Mouse (Mus musculus) C2C12 (cell line): ENCODE data around the gene Apoc2. TPM values are rescaled to one million over a fixed set of nuclear protein-coding genes. Genes with fewer than 3 reads are reported as not detected.

Source experiments
- H3K27me3 ChIP-seq: one replicate; pipeline ENCODE4 v1.6.1; 2011; ENCODE audit not compliant: control insufficient read depth, insufficient read depth, insufficient read length
- H3K36me3 ChIP-seq: one replicate; pipeline ENCODE4 v1.6.1; 2011; ENCODE audit not compliant: control insufficient read depth, insufficient read depth
- H3K4me3 ChIP-seq: one replicate; pipeline ENCODE4 v1.5.1; 2011; ENCODE audit warnings: mild to moderate bottlenecking, control low read depth; ENCODE audit not compliant: poor library complexity, insufficient read depth, severe bottlenecking
- H3K79me2 ChIP-seq: one replicate; pipeline ENCODE4 v1.6.1; 2011; ENCODE audit not compliant: control insufficient read depth, insufficient read depth
- H3K79me3 ChIP-seq: one replicate; pipeline ENCODE4 v1.6.1; 2011; ENCODE audit warnings: low read depth, control low read depth
- H3ac ChIP-seq: one replicate; pipeline ENCODE3; 2011; ENCODE audit warnings: low read depth; ENCODE audit not compliant: control insufficient read depth, insufficient read length
- CEBPB ChIP-seq: IDR thresholded peaks from one replicate; pipeline ENCODE4 v1.6.1; 2011; ENCODE audit warnings: low read depth, mild to moderate bottlenecking, control low read depth, moderate library complexity
- CTCF ChIP-seq: IDR thresholded peaks from one replicate; pipeline ENCODE4 v1.5.1; 2011; ENCODE audit not compliant: control insufficient read depth, insufficient read depth, insufficient read length
- FOSL1 ChIP-seq: IDR thresholded peaks from one replicate; pipeline ENCODE4 v1.8.0; 2011; ENCODE audit warnings: mild to moderate bottlenecking, low read length; ENCODE audit not compliant: poor library complexity, insufficient read depth, severe bottlenecking
- MAX ChIP-seq: IDR thresholded peaks from one replicate; pipeline ENCODE4 v1.6.1; 2011; ENCODE audit warnings: mild to moderate bottlenecking, control low read depth
- MYOD1 ChIP-seq: IDR thresholded peaks from one replicate; pipeline ENCODE4 v1.6.1; 2011; ENCODE audit warnings: low read depth; ENCODE audit not compliant: control insufficient read depth, insufficient read length
- MYOG ChIP-seq: IDR thresholded peaks from one replicate; pipeline ENCODE4 v1.6.1; 2011; ENCODE audit not compliant: control insufficient read depth, insufficient read length; ENCODE audit errors: extremely low read depth
- USF1 ChIP-seq: IDR thresholded peaks from one replicate; pipeline ENCODE4 v1.6.1; 2011; ENCODE audit warnings: low read depth, mild to moderate bottlenecking, control low read depth, moderate library complexity
- polyA plus RNA-seq: library from polyadenylated mRNA; unstranded; fragments of >200 nt; fragmentation: generic; extraction: Trizol; gene quantifications from one replicate; pipeline ENCODE4 v1.2.1, GENCODE M21; 2012; ENCODE audit warnings: missing spikeins

The Apoc2 gene
- polyA plus RNA-seq, 1 experiment = not detected

GRCm38 (mm10) chr7:19622241-19622640, 55.5 kb downstream of the Apoc2 start:
- no peaks in the 10 kb centered on the region for H3K79me2 ChIP-seq
- no peak overlapping the region for H3K4me3 ChIP-seq
- TF ChIP-seq CEBPB (no peak), CTCF (no peak), FOSL1 (no peak), MAX (no peak), MYOG (no peak), MYOD1 (no peak), USF1 (no peak)
- H3K36me3 ChIP-seq = no peaks in the 10 kb centered on the region
- no peaks in the 10 kb centered on the region for H3K79me3 ChIP-seq
- no peaks in the 10 kb centered on the region for H3K27me3 ChIP-seq
- H3ac ChIP-seq = no peak overlapping the region

Other genes starting within 250 kb of the Apoc2 start
- 12.9 TPM for gene Mark4, start 219.1 kb downstream of the Apoc2 start, polyA plus RNA-seq
- 0.01 TPM for gene Exoc3l2, start 214.6 kb downstream of the Apoc2 start, polyA plus RNA-seq
- 4.8 TPM for gene Bloc1s3, start 169.6 kb downstream of the Apoc2 start, polyA plus RNA-seq
- gene Trappc6a, start 169.5 kb downstream of the Apoc2 start, polyA plus RNA-seq = 23.2 TPM
- gene Nkpd1, start 160.1 kb downstream of the Apoc2 start, polyA plus RNA-seq = 0.11 TPM
- 32.6 TPM for gene Ppp1r37, start 114.9 kb downstream of the Apoc2 start, polyA plus RNA-seq
- 1.9 TPM for gene Zfp296, start 100.7 kb downstream of the Apoc2 start, polyA plus RNA-seq
- gene Gemin7, start 100.3 kb downstream of the Apoc2 start, polyA plus RNA-seq = 136 TPM
- 19.0 TPM for gene Clasrp, start 73.5 kb downstream of the Apoc2 start, polyA plus RNA-seq
- gene Relb, start 48.5 kb downstream of the Apoc2 start, polyA plus RNA-seq = 11.1 TPM
- 95.7 TPM for gene Clptm1, start 12.9 kb downstream of the Apoc2 start, polyA plus RNA-seq
- gene Gm44805, start 3.5 kb upstream of the Apoc2 start, polyA plus RNA-seq = not detected
- gene Apoc4, start 3.5 kb upstream of the Apoc2 start, polyA plus RNA-seq = not detected
- not detected for gene Apoc1, start 14.7 kb upstream of the Apoc2 start, polyA plus RNA-seq
- 2.0 TPM for gene Apoe, start 21.2 kb upstream of the Apoc2 start, polyA plus RNA-seq
- 218 TPM for gene Tomm40, start 37.5 kb upstream of the Apoc2 start, polyA plus RNA-seq
- gene Nectin2, start 72.5 kb upstream of the Apoc2 start, polyA plus RNA-seq = 26.7 TPM
- 1.7 TPM for gene Bcam, start 93.1 kb upstream of the Apoc2 start, polyA plus RNA-seq
- not detected for gene Cblc, start 118.9 kb upstream of the Apoc2 start, polyA plus RNA-seq
- gene Bcl3, start 144.8 kb upstream of the Apoc2 start, polyA plus RNA-seq = 7.8 TPM
- gene Gm19345, start 174.1 kb upstream of the Apoc2 start, polyA plus RNA-seq = not detected
- gene Ceacam16, start 183.4 kb upstream of the Apoc2 start, polyA plus RNA-seq = not detected
- gene Ceacam19, start 210.0 kb upstream of the Apoc2 start, polyA plus RNA-seq = not detected
- 16.5 TPM for gene Pvr, start 243.2 kb upstream of the Apoc2 start, polyA plus RNA-seq